Mouse (Mus musculus) B cell, adult 67 days (primary cell): ENCODE measurements around the gene Tnfsf10. TPM values are rescaled to one million over a fixed set of nuclear protein-coding genes. Genes with fewer than 3 reads are reported as not detected.

Source experiments
- total RNA-seq, 2 experiments: library from RNA; stranded (reverse); gene quantifications; 4 replicates each; pipeline ENCODE4 v1.2.4; 2023

Tnfsf10 gene
- total RNA-seq = 1 to 10 TPM; 3.2 to 4.6 TPM

DNA sequence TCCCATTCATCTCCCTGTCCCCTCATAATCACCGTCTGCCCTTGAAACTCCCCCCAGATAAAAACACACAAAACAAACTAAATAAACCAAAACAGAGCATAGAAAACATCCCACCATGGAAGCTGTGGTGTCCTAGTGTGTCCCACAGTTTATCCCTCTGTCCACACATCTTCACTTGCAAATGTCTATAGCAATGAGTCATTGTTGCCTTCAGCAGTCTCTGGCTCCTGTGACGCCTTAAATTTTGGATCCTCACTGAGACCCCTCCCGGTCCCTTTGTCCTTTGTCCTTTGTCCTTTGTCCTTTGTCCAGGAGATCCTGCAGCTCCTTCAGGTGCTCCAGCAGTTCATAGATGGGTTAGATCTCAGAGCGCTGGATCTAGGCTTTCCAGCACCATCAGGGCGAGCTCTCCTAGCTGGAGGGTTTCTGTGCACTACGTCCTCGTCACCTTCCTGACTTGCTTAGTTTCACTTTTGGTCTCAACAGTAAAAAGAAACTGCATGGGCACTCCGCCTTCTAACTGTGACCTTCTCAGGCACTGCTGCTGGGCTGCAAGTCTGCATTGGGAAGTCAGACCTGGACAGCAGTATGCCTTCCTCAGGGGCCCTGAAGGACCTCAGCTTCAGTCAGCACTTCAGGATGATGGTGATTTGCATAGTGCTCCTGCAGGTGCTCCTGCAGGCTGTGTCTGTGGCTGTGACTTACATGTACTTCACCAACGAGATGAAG lies at the start of gene Tnfsf10:
Gene Tnfsf10 (plus strand): TSS at position 470 of the 729 bp plus-strand sequence.

DNA sequence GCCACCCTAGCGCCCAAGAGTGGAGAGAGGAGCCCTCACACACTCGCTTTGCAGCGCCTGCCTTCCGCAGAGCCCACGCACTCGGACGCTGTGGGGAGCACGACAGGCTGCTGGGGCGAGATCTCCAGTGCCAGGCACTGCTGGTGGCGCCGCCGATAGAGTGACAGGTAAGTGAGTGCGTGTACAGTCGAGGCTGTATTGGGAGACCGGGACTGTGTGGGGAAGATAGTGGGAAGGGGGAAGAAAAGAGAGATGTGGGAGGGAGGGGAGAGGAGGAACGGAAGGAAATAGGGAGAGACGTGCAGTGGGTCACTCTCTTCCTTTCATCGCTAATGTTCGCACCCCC lies 54.4 kb downstream of the Tnfsf10 start, which contains the start of gene Ghsr:
Gene Ghsr (plus strand): TSS at position 76 of the 346 bp plus-strand sequence.

Other genes with a start within 250 kb of the Tnfsf10 start
- gene Ect2, start 163.2 kb upstream of the Tnfsf10 start, total RNA-seq = 1 to 10 TPM; 3.5 to 4.4 TPM
- gene Nceh1, start 134.1 kb upstream of the Tnfsf10 start, total RNA-seq = 10 to 100 TPM; 12.9 to 15.2 TPM
- gene Ghsr, start 54.3 kb downstream of the Tnfsf10 start, total RNA-seq = not detected